Mouse (Mus musculus) erythroblast, embryonic 14.5 days (primary cell): ENCODE data around the gene Hcn1. TPM values are rescaled to one million over a fixed set of nuclear protein-coding genes. Genes with fewer than 3 reads are reported as not detected.

Source experiments
- H3K27me3 ChIP-seq: 2 replicates; pipeline ENCODE4 v1.6.1; 2012; ENCODE audit warnings: inconsistent platforms; ENCODE audit not compliant: control insufficient read depth
- H3K36me3 ChIP-seq: 2 replicates; pipeline ENCODE4 v1.6.1; 2012; ENCODE audit warnings: mild to moderate bottlenecking, inconsistent platforms; ENCODE audit not compliant: control insufficient read depth
- H3K4me1 ChIP-seq: 2 replicates; pipeline ENCODE4 v1.6.1; 2012; ENCODE audit warnings: inconsistent platforms; ENCODE audit not compliant: control insufficient read depth
- H3K4me3 ChIP-seq: replicated peaks from 2 replicates; pipeline ENCODE3; 2012; ENCODE audit warnings: moderate library complexity, mild to moderate bottlenecking, inconsistent platforms
- H3K9me3 ChIP-seq: 2 replicates; pipeline ENCODE4 v1.6.1; 2012; ENCODE audit warnings: low read length, inconsistent platforms, mixed read lengths; ENCODE audit not compliant: control insufficient read depth
- GATA1 ChIP-seq: IDR thresholded peaks from 2 replicates; pipeline ENCODE4 v1.6.1; 2012; ENCODE audit warnings: low read length, inconsistent platforms, mixed read lengths
- TAL1 ChIP-seq: IDR thresholded peaks from 3 replicates; pipeline ENCODE4 v1.6.1; 2012; ENCODE audit warnings: low read length, inconsistent platforms, mixed read lengths
- polyA plus RNA-seq: library from polyadenylated mRNA; stranded (reverse); fragments of >175 nt; gene quantifications from 2 replicates; pipeline ENCODE4 v1.2.3, GENCODE M21; 2012

Gene Hcn1
- polyA plus RNA-seq: 0.01 TPM in 1 of 2 replicates, not detected in the other

DNA sequence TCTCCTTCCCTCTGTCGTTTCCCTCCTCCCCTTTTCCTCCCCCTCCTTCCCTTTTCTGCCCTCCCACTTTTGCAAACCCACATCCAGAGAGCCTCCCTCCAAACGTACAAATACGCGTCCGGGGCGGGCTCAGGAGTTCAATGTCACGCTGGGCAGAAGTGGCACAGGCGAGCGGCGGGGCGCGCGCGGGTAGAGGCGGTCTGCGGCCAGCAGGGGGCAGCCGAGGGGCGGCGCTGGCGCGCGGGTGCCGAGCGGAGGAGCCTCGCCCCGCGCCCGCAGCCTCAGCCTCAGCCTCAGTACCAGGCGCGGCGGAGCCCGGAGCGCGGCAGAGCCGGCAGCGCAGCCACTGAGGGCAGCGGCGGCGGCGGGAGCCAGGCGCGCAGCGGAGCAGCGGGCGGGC is at the start of gene Hcn1:
Hcn1 (plus strand) TSS at position 140 of the 400 bp plus-strand sequence.
- no peak for TF ChIP-seq TAL1
- TF ChIP-seq GATA1: no peak
- Histone ChIP-seq H3K9me3 (no peaks in the 10 kb centered on the region), H3K27me3 (peaks cover 26% of the 10 kb centered on the region), H3K4me1 (no peaks in the 10 kb centered on the region), H3K4me3 (no peak within 1 kb of the TSS), H3K36me3 (no peaks in the 10 kb centered on the region)

DNA sequence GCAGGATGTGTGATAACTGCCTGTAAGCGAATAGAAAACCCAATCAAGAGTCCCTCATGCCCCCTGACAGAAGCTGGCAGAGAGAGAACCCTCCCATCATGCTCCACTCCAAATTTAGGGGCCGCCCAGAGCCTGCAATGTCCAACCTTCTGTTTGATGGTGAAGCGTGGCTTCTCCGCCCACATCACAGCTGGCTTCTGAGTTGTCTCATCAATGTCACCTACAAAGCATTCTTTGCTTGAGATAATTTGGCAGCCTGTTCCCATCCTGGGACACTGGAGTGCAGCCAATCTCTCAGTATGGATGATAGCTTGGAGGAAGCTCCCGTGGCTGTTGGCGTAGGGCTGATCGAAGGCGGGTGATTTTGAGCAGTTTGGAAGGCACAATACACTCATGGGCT is 34.9 kb upstream of the Hcn1 start:
- H3K9me3 ChIP-seq: no peaks in the 10 kb centered on the region
- H3K36me3 ChIP-seq: no peaks in the 10 kb centered on the region
- no peak overlapping the region for H3K4me3 ChIP-seq
- no peaks in the 10 kb centered on the region for H3K4me1 ChIP-seq
- TF ChIP-seq TAL1 (no peak), GATA1 (no peak)
- H3K27me3 ChIP-seq: no peaks in the 10 kb centered on the region

DNA sequence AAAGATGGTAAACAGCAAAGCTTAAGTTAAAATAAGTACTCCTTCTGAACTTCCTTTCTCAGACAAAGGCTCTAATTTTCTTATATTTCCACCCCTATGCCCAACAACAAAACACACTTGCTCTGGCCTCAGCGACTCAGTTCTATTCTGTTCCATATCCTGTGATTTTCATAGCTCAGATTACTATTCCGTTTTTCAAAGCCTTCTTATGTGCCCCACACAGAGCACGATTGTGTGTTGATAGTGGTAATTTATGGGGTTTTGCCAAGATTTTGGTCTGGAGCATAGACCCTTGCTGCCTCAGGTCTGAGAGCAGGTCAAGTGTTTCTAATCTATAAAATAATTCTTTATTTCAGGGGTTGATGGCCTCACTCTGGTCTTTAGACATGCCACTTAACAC is 30.4 kb upstream of the Hcn1 start:
- no peaks in the 10 kb centered on the region for H3K27me3 ChIP-seq
- no peak overlapping the region for H3K4me3 ChIP-seq
- H3K36me3 ChIP-seq: no peaks in the 10 kb centered on the region
- H3K9me3 ChIP-seq: no peaks in the 10 kb centered on the region; the same call in 1 of the 2 replicates
- no peaks in the 10 kb centered on the region for H3K4me1 ChIP-seq
- TF ChIP-seq GATA1 (no peak), TAL1 (no peak)

DNA sequence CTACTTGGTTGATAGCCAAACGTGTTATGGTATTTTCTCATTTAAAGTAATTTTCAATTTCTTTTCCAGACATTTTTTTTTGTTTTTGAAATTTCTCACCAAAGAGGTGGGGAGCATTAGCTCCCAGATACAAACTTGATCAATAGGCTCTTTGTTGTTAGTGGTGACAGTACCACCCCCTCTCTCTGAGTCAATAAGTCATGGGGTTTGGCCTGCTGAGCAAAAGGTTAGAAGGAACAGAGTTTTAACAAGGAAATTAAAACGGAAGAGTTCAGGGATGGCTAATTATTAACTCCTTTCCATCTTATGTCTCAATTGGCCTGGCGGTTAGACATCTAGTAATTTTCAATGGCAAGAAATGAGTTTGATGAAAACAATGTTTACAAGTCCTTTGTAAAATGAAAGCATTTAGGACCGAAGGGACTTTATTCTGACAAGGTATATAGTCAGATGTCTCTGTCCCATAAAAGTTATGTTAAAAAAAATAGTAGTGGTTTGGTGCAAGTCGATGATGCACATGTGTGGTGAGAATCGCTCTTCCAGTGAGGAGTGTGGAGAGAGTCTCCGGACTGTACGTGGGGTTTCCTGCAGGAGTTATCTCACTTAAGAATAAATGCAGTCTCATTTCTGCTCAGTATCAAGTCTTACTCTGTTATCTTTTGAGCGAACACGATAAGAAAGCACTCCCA is 7.5 kb upstream of the Hcn1 start:
- TF ChIP-seq GATA1 (no peak), TAL1 (no peak)
- Histone ChIP-seq H3K4me3 (no peak overlapping the region), H3K4me1 (no peaks in the 10 kb centered on the region), H3K9me3 (no peaks in the 10 kb centered on the region; the same call in 1 of the 2 replicates), H3K27me3 (no peaks in the 10 kb centered on the region), H3K36me3 (no peaks in the 10 kb centered on the region)

DNA sequence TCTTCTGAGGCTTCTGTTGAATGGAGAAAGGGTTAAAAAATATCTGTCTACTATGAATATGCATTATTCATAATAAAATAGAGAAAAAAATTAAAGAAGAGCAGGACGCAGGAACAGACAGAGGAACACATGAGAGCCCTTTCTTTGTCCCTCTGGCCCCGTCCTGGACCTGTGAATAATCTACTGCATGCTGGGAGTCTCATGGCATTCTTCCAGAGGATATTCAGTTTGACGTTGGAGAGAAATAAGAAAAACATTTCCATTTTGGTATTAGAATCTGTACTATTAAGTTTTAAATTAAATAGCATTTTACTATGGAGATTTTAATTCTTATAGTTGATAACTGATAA is 7.0 kb upstream of the Hcn1 start:
- Histone ChIP-seq H3K4me1 (no peaks in the 10 kb centered on the region), H3K27me3 (no peaks in the 10 kb centered on the region), H3K9me3 (no peaks in the 10 kb centered on the region; the same call in 1 of the 2 replicates), H3K4me3 (no peak overlapping the region), H3K36me3 (no peaks in the 10 kb centered on the region)
- TF ChIP-seq TAL1 (no peak), GATA1 (no peak)

- Histone ChIP-seq H3K9me3 (no peaks in the 10 kb centered on the region), H3K27me3 (peaks cover 26% of the 10 kb centered on the region), H3K36me3 (no peaks in the 10 kb centered on the region), H3K4me1 (no peaks in the 10 kb centered on the region), H3K4me3 (no peak overlapping the region)
- TF ChIP-seq GATA1 (no peak), TAL1 (no peak)
These were observed 672 bp upstream of the Hcn1 start for GRCm38 (mm10) chr13:117601331-117601965.

DNA sequence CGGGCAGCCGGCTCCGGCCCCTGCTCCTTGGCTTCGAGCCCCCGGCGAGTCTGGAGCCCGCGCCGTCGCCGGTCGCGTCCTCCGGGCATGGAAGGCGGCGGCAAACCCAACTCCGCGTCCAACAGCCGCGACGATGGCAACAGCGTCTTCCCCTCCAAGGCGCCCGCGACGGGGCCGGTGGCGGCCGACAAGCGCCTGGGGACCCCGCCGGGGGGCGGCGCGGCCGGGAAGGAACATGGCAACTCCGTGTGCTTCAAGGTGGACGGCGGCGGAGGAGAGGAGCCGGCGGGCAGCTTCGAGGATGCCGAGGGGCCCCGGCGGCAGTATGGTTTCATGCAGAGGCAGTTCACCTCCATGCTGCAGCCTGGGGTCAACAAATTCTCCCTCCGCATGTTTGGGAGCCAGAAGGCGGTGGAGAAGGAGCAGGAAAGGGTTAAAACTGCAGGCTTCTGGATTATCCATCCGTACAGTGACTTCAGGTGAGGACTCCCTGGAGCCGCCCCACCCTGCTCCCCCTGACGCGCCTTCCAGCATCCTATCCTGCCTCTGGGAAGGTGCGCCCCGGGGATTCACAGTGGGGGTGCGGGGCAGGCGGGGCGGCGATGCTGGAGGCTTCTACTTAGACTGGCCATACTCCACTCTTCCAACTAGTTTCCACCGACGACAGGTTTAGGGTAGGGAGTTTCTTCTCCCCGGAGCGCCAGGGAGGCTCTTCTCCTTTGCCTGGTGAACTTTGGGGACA is 668 bp downstream of the Hcn1 start:
- H3K4me1 ChIP-seq: no peaks in the 10 kb centered on the region
- H3K36me3 ChIP-seq: no peaks in the 10 kb centered on the region
- no peak overlapping the region for H3K4me3 ChIP-seq
- no peak for TF ChIP-seq TAL1
- TF ChIP-seq GATA1: no peak
- H3K27me3 ChIP-seq: peaks cover 26% of the 10 kb centered on the region
- no peaks in the 10 kb centered on the region for H3K9me3 ChIP-seq

DNA sequence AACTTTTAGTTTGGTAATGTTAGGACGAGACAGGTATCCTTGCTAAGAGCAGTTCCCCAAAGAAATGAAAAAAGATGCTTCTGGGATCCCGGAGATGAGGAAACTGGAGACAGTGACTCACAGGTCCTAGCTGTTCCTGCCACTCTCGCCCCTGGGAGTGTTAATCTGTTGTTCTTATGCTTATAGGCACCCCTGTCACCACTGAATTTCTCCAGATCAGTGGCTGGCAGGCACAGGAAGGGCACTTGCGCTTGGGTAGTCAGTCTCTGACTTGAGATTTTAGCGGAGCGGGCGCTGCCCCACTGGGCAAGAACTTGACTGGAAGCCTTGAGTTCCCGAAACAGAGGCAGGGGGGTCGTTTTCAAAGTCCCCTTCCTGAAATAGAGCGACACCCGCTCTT is 1.3 kb downstream of the Hcn1 start:
- Histone ChIP-seq H3K9me3 (no peaks in the 10 kb centered on the region), H3K27me3 (peaks cover 26% of the 10 kb centered on the region), H3K4me1 (no peaks in the 10 kb centered on the region), H3K36me3 (no peaks in the 10 kb centered on the region), H3K4me3 (no peak overlapping the region)
- TF ChIP-seq GATA1: no peak
- no peak for TF ChIP-seq TAL1

GRCm38 (mm10) chr13:117604073-117604472 is 2.0 kb downstream of the Hcn1 start:
- no peak overlapping the region for H3K4me3 ChIP-seq
- no peak for TF ChIP-seq TAL1
- TF ChIP-seq GATA1: no peak

More at GRCm38 (mm10) chr13:117604073-117604472, 2.0 kb downstream of the Hcn1 start:
- Histone ChIP-seq H3K4me1 (no peaks in the 10 kb centered on the region), H3K27me3 (peaks cover 26% of the 10 kb centered on the region), H3K36me3 (no peaks in the 10 kb centered on the region), H3K9me3 (no peaks in the 10 kb centered on the region)
